Mouse (Mus musculus): ENCODE results near the gene Olfr1391. TPM values are rescaled to one million over a fixed set of nuclear protein-coding genes. Genes with fewer than 3 reads are reported as not detected.
"Not testable (repeated sequence)": the region's sequence is repeated elsewhere in the genome, so short reads cannot be mapped to it uniquely, and the experiment has no call there.

Olfr1391 gene
- not detected in 2 replicates for polyA plus RNA-seq (2014; fragmentation: Nextera tagmentation; extraction: Ambion mirVana)

- Histone ChIP-seq H3K27ac (ENCODE audit: low read depth, low read length) (no peak within 1 kb of the TSS), H3K4me3 (ENCODE audit: low read length) (no peak within 1 kb of the TSS), H3K27me3 (ENCODE audit: control insufficient read depth, insufficient read depth, low read length) (no peaks in the 10 kb centered on the region), H3K9ac (ENCODE audit: low read depth, low read length) (no peak within 1 kb of the TSS), H3K36me3 (ENCODE audit: control insufficient read depth, insufficient read depth, low read length) (no peaks in the 10 kb centered on the region), H3K4me2 (replicated peaks; ENCODE audit: low read depth, low read length) (no peak within 1 kb of the TSS), H3K9me3 (ENCODE audit: control insufficient read depth, low read length) (no peaks in the 10 kb centered on the region), H3K4me1 (ENCODE audit: control insufficient read depth, insufficient read depth, low read length) (no peaks in the 10 kb centered on the region)
- WGBS = 79% methylated on average over 2 of the region's 2 CpGs
- ATAC-seq (ENCODE audit: low FRiP score, low TSS enrichment) = no peak
Observed at GRCm38 (mm10) chr11:49322442-49322841, at the start of gene Olfr1391. TSS of gene Olfr1391 (plus strand) at chr11:49322742.

GRCm38 (mm10) chr11:49273834-49274519, 48.6 kb upstream of the Olfr1391 start:
- Histone ChIP-seq H3K9me3 (ENCODE audit: control insufficient read depth, low read length) (no peaks in the 10 kb centered on the region), H3K4me3 (ENCODE audit: low read length) (no peak overlapping the region), H3K27ac (ENCODE audit: low read depth, low read length) (no peak overlapping the region), H3K27me3 (ENCODE audit: control insufficient read depth, insufficient read depth, low read length) (no peaks in the 10 kb centered on the region), H3K4me1 (ENCODE audit: control insufficient read depth, insufficient read depth, low read length) (no peaks in the 10 kb centered on the region), H3K9ac (ENCODE audit: low read depth, low read length) (no peak overlapping the region), H3K36me3 (ENCODE audit: control insufficient read depth, insufficient read depth, low read length) (no peaks in the 10 kb centered on the region), H3K4me2 (replicated peaks; ENCODE audit: low read depth, low read length) (no peak overlapping the region)
- WGBS = 65% methylated on average over 11 of the region's 11 CpGs
- ATAC-seq (ENCODE audit: low FRiP score, low TSS enrichment) = no peak

GRCm38 (mm10) chr11:49278222-49278621, 44.3 kb upstream of the Olfr1391 start, which contains the start of gene Olfr1393:
TSS of gene Olfr1393 (plus strand) at chr11:49278304.
- H3K36me3 ChIP-seq (ENCODE audit: control insufficient read depth, insufficient read depth, low read length) = no peaks in the 10 kb centered on the region
- H3K27me3 ChIP-seq (ENCODE audit: control insufficient read depth, insufficient read depth, low read length) = no peaks in the 10 kb centered on the region
- no peak within 1 kb of the TSS for H3K4me2 ChIP-seq (replicated peaks; ENCODE audit: low read depth, low read length)
- H3K9ac ChIP-seq (ENCODE audit: low read depth, low read length) = no peak within 1 kb of the TSS
- H3K4me1 ChIP-seq (ENCODE audit: control insufficient read depth, insufficient read depth, low read length) = no peaks in the 10 kb centered on the region
- no peak within 1 kb of the TSS for H3K27ac ChIP-seq (ENCODE audit: low read depth, low read length)
- H3K4me3 ChIP-seq (ENCODE audit: low read length) = no peak within 1 kb of the TSS
- 80% methylated on average over 3 of the region's 3 CpGs for WGBS
- no peaks in the 10 kb centered on the region for H3K9me3 ChIP-seq (ENCODE audit: control insufficient read depth, low read length)
- no peak for ATAC-seq (ENCODE audit: low FRiP score, low TSS enrichment)

- H3K9ac ChIP-seq (ENCODE audit: low read depth, low read length); H3K9me3 ChIP-seq (ENCODE audit: control insufficient read depth, low read length); H3K4me3 ChIP-seq (ENCODE audit: low read length); H3K27me3 ChIP-seq (ENCODE audit: control insufficient read depth, insufficient read depth, low read length); H3K4me2 ChIP-seq (replicated peaks; ENCODE audit: low read depth, low read length); ATAC-seq (ENCODE audit: low FRiP score, low TSS enrichment); H3K27ac ChIP-seq (ENCODE audit: low read depth, low read length); H3K36me3 ChIP-seq (ENCODE audit: control insufficient read depth, insufficient read depth, low read length); H3K4me1 ChIP-seq (ENCODE audit: control insufficient read depth, insufficient read depth, low read length): not testable (repeated sequence)
- WGBS = 53% methylated on average over 1 of the region's 1 CpGs
Observed at GRCm38 (mm10) chr11:49284982-49285381, 37.6 kb upstream of the Olfr1391 start, which contains the start of gene Olfr1392. TSS of gene Olfr1392 (plus strand) at chr11:49285282.

- H3K9ac ChIP-seq (ENCODE audit: low read depth, low read length) = no peak overlapping the region
- no peak overlapping the region for H3K4me2 ChIP-seq (replicated peaks; ENCODE audit: low read depth, low read length)
- no peak overlapping the region for H3K4me3 ChIP-seq (ENCODE audit: low read length)
- no peak for ATAC-seq (ENCODE audit: low FRiP score, low TSS enrichment)
- 66% methylated on average over 2 of the region's 2 CpGs for WGBS
- no peaks in the 10 kb centered on the region; the same call in 1 of the 2 replicates for H3K9me3 ChIP-seq (ENCODE audit: control insufficient read depth, low read length)
- no peak overlapping the region for H3K27ac ChIP-seq (ENCODE audit: low read depth, low read length)
- no peaks in the 10 kb centered on the region for H3K4me1 ChIP-seq (ENCODE audit: control insufficient read depth, insufficient read depth, low read length)
- no peaks in the 10 kb centered on the region for H3K36me3 ChIP-seq (ENCODE audit: control insufficient read depth, insufficient read depth, low read length)
- H3K27me3 ChIP-seq (ENCODE audit: control insufficient read depth, insufficient read depth, low read length) = no peaks in the 10 kb centered on the region
Observed at GRCm38 (mm10) chr11:49287251-49287650, 35.3 kb upstream of the Olfr1391 start.

GRCm38 (mm10) chr11:49292777-49293176, 29.8 kb upstream of the Olfr1391 start:
- H3K36me3 ChIP-seq (ENCODE audit: control insufficient read depth, insufficient read depth, low read length) = no peaks in the 10 kb centered on the region
- H3K4me3 ChIP-seq (ENCODE audit: low read length) = no peak overlapping the region
- H3K4me1 ChIP-seq (ENCODE audit: control insufficient read depth, insufficient read depth, low read length) = no peaks in the 10 kb centered on the region
- no peak overlapping the region for H3K9ac ChIP-seq (ENCODE audit: low read depth, low read length)
- no peak for ATAC-seq (ENCODE audit: low FRiP score, low TSS enrichment)
- WGBS = 82% methylated on average over 3 of the region's 3 CpGs
- no peaks in the 10 kb centered on the region for H3K9me3 ChIP-seq (ENCODE audit: control insufficient read depth, low read length)
- H3K4me2 ChIP-seq (replicated peaks; ENCODE audit: low read depth, low read length) = no peak overlapping the region
- no peak overlapping the region for H3K27ac ChIP-seq (ENCODE audit: low read depth, low read length)
- H3K27me3 ChIP-seq (ENCODE audit: control insufficient read depth, insufficient read depth, low read length) = no peaks in the 10 kb centered on the region

- Histone ChIP-seq H3K4me1 (ENCODE audit: control insufficient read depth, insufficient read depth, low read length) (no peaks in the 10 kb centered on the region), H3K9ac (ENCODE audit: low read depth, low read length) (no peak within 1 kb of the TSS), H3K27ac (ENCODE audit: low read depth, low read length) (no peak within 1 kb of the TSS), H3K9me3 (ENCODE audit: control insufficient read depth, low read length) (no peaks in the 10 kb centered on the region), H3K36me3 (ENCODE audit: control insufficient read depth, insufficient read depth, low read length) (no peaks in the 10 kb centered on the region), H3K27me3 (ENCODE audit: control insufficient read depth, insufficient read depth, low read length) (no peaks in the 10 kb centered on the region), H3K4me2 (replicated peaks; ENCODE audit: low read depth, low read length) (no peak within 1 kb of the TSS), H3K4me3 (ENCODE audit: low read length) (no peak within 1 kb of the TSS)
- ATAC-seq (ENCODE audit: low FRiP score, low TSS enrichment) = no peak
Observed at GRCm38 (mm10) chr11:49304441-49304840, 18.1 kb upstream of the Olfr1391 start, which contains the start of gene Olfr10. TSS of gene Olfr10 (plus strand) at chr11:49304741.

GRCm38 (mm10) chr11:49308547-49308946, 14.0 kb upstream of the Olfr1391 start:
- not testable (repeated sequence) for ATAC-seq (ENCODE audit: low FRiP score, low TSS enrichment); H3K4me2 ChIP-seq (replicated peaks; ENCODE audit: low read depth, low read length); H3K9ac ChIP-seq (ENCODE audit: low read depth, low read length); H3K27me3 ChIP-seq (ENCODE audit: control insufficient read depth, insufficient read depth, low read length); H3K4me3 ChIP-seq (ENCODE audit: low read length); H3K4me1 ChIP-seq (ENCODE audit: control insufficient read depth, insufficient read depth, low read length); H3K27ac ChIP-seq (ENCODE audit: low read depth, low read length); H3K9me3 ChIP-seq (ENCODE audit: control insufficient read depth, low read length); H3K36me3 ChIP-seq (ENCODE audit: control insufficient read depth, insufficient read depth, low read length)
- 83% methylated on average over 5 of the region's 5 CpGs for WGBS

- H3K36me3 ChIP-seq (ENCODE audit: control insufficient read depth, insufficient read depth, low read length) = no peaks in the 10 kb centered on the region
- no peak overlapping the region for H3K4me3 ChIP-seq (ENCODE audit: low read length)
- H3K27me3 ChIP-seq (ENCODE audit: control insufficient read depth, insufficient read depth, low read length) = no peaks in the 10 kb centered on the region
- no peak for ATAC-seq (ENCODE audit: low FRiP score, low TSS enrichment)
- H3K4me1 ChIP-seq (ENCODE audit: control insufficient read depth, insufficient read depth, low read length) = no peaks in the 10 kb centered on the region
- 79% methylated on average over 3 of the region's 3 CpGs for WGBS
- H3K27ac ChIP-seq (ENCODE audit: low read depth, low read length) = no peak overlapping the region
- H3K4me2 ChIP-seq (replicated peaks; ENCODE audit: low read depth, low read length) = no peak overlapping the region
- no peaks in the 10 kb centered on the region for H3K9me3 ChIP-seq (ENCODE audit: control insufficient read depth, low read length)
- H3K9ac ChIP-seq (ENCODE audit: low read depth, low read length) = no peak overlapping the region
Observed at GRCm38 (mm10) chr11:49326726-49327125, 4.2 kb downstream of the Olfr1391 start.

Data from kidney, embryonic 14.5 days (tissue).